Mouse (Mus musculus) cerebellum, adult 18-20 months (tissue): ENCODE results near the gene Btrc.

Experiments used
- DNase-seq, 2 experiments: peaks; one replicate each; pipeline ENCODE4 v3.0.0; 2021

Gene Btrc

GRCm38 (mm10) chr19:45475928-45476553 lies 112.5 kb downstream of the Btrc start:
- DNase-seq: peak; percentile 42 to 56

DNA sequence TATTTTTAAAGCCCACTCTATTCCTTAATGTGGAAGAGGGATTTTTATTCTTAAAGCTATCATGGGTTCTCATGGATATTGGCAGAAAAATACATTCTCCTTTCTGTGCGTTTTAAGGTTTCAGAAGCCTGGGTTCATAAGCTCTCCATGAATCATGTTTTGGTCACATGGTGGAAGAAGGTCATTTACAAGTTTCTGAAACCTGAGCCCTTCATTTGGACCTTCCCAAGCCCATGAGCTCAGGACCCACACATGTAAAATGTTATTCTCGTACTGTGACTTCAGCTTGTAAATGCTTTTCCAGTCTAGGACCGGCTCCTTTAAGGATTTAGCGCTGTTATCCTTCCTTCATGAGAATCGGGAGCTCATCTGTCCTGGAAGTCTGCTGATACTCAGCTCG lies 116.0 kb downstream of the Btrc start:
- no peak for DNase-seq

- DNase-seq: no peak
Observed at GRCm38 (mm10) chr19:45480490-45480889, 117.0 kb downstream of the Btrc start.

DNA sequence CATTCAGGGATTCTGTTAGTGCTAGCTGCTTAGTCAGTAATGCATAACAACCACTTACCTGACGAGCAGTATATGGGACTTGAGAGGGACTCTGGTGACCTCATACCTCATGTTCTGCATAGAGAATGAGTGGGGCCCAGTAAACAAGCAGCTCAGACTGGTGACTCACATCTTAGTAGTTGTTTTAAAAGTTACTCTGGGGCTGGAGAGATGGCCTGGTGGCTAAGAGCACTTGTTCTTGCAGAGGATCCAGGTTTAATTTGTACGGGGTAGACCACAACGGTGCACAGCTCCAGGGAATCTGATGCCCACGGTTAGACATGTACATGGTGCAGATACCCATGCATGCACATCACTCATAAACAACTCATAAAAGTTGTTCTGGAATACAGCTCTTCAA lies 117.4 kb downstream of the Btrc start:
- no peak for DNase-seq

DNA sequence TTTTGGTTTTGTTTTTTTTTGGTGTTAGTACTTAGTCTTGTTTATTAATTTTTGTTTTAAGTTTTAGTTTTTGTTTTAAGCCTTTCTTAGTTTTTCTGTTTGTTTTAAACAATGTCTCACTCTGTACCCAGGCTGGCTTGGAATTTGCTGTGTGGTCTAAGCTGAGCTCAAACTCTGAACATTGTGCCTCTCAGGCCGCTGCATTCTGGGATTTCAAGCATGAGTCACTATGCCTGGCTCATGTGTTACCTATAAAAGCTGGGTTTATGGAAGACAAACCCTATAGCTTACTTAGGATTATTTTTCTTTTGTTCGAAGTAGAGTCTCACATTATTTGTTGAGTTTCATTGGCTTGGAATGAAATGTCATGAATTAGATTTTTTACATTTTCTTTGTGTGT lies 119.9 kb downstream of the Btrc start:
- DNase-seq: no peak

GRCm38 (mm10) chr19:45486206-45486991 lies 122.9 kb downstream of the Btrc start:
- peak in 1 of 2 experiments; percentile 29 for DNase-seq

GRCm38 (mm10) chr19:45486992-45487387 lies 123.5 kb downstream of the Btrc start:
- DNase-seq: no peak

DNA sequence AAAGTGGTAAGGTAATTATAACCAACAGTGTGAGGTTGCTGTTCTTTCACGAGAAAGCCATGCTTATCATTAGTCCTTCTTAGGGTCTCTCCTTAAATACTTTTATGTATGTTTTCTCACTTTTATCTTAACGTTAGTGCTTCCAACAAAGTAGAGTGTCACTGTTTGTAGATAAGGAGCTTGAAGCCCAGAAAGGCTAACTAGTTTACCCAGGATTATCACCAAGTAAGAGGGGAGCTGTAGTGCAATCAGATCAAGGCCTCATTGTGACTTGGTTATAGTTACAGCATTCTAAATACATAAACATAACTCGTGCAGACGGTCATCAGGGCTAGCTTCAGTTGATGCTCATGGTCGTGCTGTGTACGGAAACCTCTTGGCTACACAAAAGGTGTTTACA lies 126.4 kb downstream of the Btrc start:
- no peak for DNase-seq

DNA sequence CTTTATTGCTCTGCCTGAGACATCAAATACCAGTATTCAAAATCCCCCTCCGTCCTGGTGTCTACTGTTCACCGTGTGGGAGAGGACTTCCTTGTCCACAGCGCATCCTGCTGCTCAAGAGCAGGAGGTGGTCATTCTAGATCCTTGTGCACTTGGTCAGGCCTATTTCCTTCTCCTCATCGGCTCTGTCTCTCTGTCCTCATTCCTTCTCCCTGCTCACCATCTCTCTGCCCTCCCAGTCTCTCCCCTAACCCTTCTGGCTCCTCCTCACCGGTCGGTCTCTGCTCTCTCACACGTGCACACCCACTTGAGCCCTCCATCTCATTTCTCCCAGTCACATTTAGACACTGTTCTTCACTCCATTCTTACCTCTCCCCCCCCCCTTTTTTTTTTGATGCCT lies 127.7 kb downstream of the Btrc start:
- DNase-seq: no peak

DNA sequence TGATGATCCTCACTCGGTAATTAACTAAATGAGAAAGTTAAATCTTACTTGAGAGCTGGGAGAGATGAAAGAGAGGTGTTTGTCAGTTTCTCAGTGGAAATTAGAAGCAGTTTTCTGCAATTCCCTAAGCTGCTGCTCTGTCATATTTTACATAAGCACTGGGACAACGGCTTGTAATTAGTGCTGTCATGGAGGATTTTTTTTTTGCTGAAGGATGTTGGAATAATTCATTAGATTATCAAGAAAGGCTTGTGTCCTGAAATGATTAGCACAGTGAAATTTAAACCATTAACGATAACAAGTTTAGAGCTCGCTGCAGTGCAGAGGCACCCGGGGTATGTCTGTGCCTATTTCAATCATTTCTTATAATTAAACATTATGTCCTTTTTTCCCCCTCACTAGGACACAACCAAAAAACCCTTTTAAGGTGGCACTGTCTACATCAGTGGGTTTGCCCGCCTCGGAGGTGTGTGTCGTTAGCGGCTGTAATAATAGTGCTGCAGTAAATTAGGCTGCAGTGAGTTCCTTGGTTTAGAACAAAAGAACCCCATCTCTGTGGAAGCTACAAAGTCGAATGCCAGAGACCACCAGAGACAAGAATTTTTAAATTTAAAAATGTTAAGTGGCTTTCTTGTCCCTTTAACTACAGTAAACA lies 130.7 kb downstream of the Btrc start:
- no peak for DNase-seq

DNA sequence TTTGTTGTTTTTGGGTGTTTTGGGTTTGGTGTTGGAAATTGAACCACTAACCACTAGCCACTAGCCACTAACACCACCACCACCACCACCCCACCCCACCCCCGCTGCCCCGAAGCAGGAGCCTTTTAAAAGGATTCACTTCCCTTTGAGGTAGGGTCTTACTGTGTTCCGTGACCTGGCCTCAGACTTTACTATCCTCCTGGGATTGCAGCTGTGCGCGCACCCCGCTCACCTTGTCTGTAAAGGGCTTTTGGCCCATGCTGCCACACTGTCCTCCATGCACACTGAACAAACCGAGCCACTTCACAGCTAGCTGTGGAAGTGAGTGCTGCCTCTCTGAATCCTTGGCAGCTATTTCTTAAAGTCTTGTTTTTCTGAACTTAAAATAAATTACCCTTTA lies 141.9 kb downstream of the Btrc start:
- DNase-seq: no peak

GRCm38 (mm10) chr19:45507531-45507930 lies 144.0 kb downstream of the Btrc start:
- DNase-seq: peak; percentile 66 to 73

- no peak for DNase-seq
Observed at GRCm38 (mm10) chr19:45510680-45511079, 147.1 kb downstream of the Btrc start.

DNA sequence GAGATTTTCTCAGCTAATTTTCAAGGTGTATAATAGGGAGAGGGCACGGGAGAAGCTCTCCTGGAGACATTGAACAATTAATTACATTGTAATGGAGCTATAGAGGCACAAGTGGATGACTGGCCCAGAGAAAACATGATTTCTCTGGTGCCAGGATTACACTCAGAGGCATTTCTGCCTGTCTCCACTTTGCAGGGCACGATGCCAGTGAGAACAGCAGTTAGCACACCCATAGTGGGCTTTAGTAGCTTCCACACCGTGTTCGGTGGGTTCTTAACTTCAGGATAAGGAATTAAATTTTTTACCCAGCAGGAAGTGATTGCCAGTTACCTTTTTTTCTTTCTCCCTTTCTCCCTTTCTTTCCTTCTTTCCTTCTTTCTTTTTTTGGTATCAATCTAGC lies 147.9 kb downstream of the Btrc start:
- no peak for DNase-seq

DNA sequence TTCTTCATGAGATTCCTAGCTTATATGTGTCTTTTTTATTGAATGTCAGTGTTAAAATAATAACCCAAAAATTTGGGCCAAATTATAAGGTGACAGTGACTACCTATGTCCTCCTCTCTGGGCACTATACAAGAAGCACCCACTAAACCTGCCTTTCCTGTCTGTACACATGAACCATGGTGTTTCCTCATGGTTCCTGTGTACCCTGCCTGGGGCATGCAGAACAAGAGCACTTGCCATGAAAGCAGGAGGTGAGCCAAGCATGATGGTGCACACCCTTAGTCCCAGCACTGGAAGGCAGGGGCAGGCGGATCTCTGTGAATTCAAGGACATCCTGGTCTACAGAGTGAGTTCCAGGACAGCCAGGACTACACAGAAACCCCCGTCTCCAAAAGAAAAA lies 151.8 kb downstream of the Btrc start:
- DNase-seq: no peak

DNA sequence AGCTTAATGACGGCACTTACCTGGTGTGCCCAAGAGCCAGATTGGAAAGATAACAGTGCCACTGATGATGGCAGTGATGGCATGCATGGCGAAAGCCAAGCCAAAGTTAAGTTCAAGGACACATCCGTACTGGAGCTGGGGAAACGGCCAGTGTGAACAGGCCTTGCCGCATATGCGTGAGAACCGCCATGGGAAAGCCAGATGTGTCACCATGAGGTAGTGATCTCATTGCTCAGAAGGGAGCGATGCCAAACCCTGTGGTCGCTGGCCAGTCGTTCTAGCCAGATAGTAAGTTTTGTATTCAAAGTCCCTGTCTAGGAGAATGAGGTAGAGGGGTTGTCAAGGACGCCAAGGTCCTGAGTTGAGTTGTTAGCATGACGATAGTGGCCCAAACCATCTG lies 152.7 kb downstream of the Btrc start:
- no peak for DNase-seq

DNA sequence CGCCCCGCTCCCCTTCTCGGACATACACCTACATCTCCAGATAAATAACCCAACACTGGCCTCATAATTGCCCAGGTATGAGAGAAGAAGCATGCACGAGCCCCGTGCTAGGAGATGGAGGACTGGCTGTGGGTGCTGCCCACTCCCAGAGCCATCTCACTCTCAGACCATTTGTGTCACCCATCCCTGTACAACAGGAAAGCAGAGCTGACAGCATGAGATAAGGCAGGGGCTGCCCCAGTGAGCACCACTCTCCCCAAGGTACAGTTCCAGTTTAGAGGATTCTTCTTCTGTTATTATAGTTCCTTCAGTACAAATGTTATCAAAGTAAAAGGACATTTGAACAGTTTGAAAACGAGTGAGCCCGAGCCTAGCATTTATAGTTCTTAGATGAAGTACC lies 163.8 kb downstream of the Btrc start:
- DNase-seq: no peak

DNA sequence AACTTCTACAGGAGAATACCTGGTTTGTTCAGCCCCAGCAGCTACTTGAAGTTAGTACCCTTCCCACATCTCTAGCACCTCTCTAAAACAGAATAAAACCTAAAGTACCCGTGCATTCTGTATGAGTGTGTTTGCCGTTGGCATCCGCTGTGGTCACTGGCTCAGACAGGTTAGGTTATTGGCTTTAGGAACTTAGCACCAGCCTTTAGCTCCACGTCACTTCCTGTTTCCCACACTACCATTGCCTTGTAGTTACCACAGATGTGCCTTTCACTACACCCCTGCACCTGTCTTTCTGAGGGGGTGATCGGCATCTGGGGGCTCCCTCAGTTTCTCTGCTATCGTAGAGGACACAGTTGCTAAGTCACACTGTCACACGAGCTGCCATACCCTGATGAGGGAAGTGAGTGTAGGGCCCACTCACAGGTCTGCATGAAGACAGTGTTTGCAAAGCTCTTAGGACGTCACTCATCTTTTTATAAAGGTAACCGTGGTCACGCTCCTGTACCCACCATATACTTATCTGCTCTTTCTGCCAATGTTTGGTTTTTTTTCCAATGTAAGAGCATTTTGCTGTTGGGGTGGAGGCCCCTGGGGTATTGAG lies 164.5 kb downstream of the Btrc start:
- no peak for DNase-seq

DNA sequence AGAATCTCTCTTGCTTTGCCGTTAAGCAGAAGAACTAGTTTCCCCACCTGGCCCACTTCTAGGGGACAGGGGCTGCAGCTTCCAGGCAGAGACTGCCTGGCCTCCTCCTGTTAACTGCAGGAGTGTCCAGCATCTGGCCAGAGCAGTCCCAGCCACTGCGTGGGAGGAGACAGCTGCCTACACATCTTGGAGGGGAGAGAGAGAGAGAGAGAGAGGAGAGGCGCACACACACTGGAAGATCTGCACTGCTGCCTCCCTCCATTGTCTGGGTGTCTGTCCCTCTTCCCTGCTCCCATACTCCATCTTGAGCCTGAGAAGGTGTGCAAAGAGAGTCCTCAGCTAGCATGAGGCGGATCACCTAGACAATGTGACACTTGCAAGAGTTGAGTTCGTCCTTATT lies 165.8 kb downstream of the Btrc start:
- DNase-seq: no peak

- DNase-seq: no peak
Observed at GRCm38 (mm10) chr19:45530200-45530995, 166.9 kb downstream of the Btrc start.

- DNase-seq: no peak
Observed at GRCm38 (mm10) chr19:45531554-45531953, 168.0 kb downstream of the Btrc start.

- no peak for DNase-seq
Observed at GRCm38 (mm10) chr19:45533617-45534016, 170.1 kb downstream of the Btrc start.

- DNase-seq: no peak
Observed at GRCm38 (mm10) chr19:45535214-45535735, 171.7 kb downstream of the Btrc start.
